Mouse (Mus musculus) adrenal gland, adult 8-10 months (tissue): ENCODE measurements around the gene Rph3al. TPM values are rescaled to one million over a fixed set of nuclear protein-coding genes. Genes with fewer than 3 reads are reported as not detected.
A peak's percentile ranks its signal among the peaks of the same experiment; 100 is the strongest.

Experiments
- DNase-seq: peaks from one replicate; pipeline ENCODE4 v3.0.0; 2022
- total RNA-seq, 4 experiments: library from RNA; stranded (reverse); gene quantifications; 2 replicates each; pipeline ENCODE4 v1.2.4; 2022

Rph3al gene
- total RNA-seq, 4 experiments from 2014 or later, result 19.9 to 31.2 (median 21.9) TPM

- DNase-seq, result no peak
These were observed 136.3 kb downstream of the Rph3al start for GRCm38 (mm10) chr11:75801771-75802550.

- no peak for DNase-seq
These were observed 136.9 kb downstream of the Rph3al start for GRCm38 (mm10) chr11:75801369-75801768.

- no peak for DNase-seq
These were observed 141.5 kb downstream of the Rph3al start for GRCm38 (mm10) chr11:75796536-75797246.

GRCm38 (mm10) chr11:75796029-75796445 is 142.2 kb downstream of the Rph3al start, which contains the start of gene Doc2b:
Gene Doc2b, minus strand, starts transcription at chr11:75796049.
- DNase-seq, result no peak

GRCm38 (mm10) chr11:75795321-75795636 is 142.9 kb downstream of the Rph3al start:
- DNase-seq, result no peak

- no peak for DNase-seq
These were observed 143.5 kb downstream of the Rph3al start for GRCm38 (mm10) chr11:75794602-75795320.

GRCm38 (mm10) chr11:75793351-75793750 is 144.9 kb downstream of the Rph3al start:
- DNase-seq, result no peak

- no peak for DNase-seq
These were observed 145.7 kb downstream of the Rph3al start for GRCm38 (mm10) chr11:75792535-75792934.

GRCm38 (mm10) chr11:75785897-75786296 is 152.3 kb downstream of the Rph3al start:
- no peak for DNase-seq

GRCm38 (mm10) chr11:75783799-75784198 is 154.4 kb downstream of the Rph3al start:
- DNase-seq, result no peak

- DNase-seq, result peak; percentile 64
These were observed 156.3 kb downstream of the Rph3al start for GRCm38 (mm10) chr11:75781919-75782318.

Other genes starting within 250 kb of the Rph3al start
- gene Ywhae, start 205.6 kb downstream of the Rph3al start, total RNA-seq, result 100 to 1,000 TPM; 600 to 760 (median 717) TPM
- gene Doc2b, start 142.4 kb downstream of the Rph3al start, total RNA-seq, result 10 to 100 TPM; 17.8 to 37.6 (median 26.2) TPM
- gene 1700016K19Rik, start 61.5 kb upstream of the Rph3al start, total RNA-seq, result not detected
- gene Rflnb, start 89.4 kb upstream of the Rph3al start, total RNA-seq, result 10 to 100 TPM; 11.0 to 28.9 (median 16.0) TPM
- gene Vps53, start 241.2 kb upstream of the Rph3al start, total RNA-seq, result 10 to 100 TPM; 53.9 to 64.1 (median 55.8) TPM
- 1 to 10 TPM; 4.4 to 7.7 (median 5.7) TPM for gene Fam57a, start 241.2 kb upstream of the Rph3al start, total RNA-seq